Mouse (Mus musculus) CD4-positive, CD25-positive, alpha-beta regulatory T cell, adult 2 months (primary cell): ENCODE data around the gene CK137956.

ENCODE experiments used
- DNase-seq: peaks from one replicate; pipeline ENCODE4 v3.0.0-alpha.2; 2012; ENCODE audit warnings: low read depth, low spot score

The CK137956 gene

GRCm38 (mm10) chr4:127970901-127971868 is at the start of gene CK137956:
TSS of gene CK137956 (minus strand) at chr4:127970951.
- DNase-seq: no peak

DNA sequence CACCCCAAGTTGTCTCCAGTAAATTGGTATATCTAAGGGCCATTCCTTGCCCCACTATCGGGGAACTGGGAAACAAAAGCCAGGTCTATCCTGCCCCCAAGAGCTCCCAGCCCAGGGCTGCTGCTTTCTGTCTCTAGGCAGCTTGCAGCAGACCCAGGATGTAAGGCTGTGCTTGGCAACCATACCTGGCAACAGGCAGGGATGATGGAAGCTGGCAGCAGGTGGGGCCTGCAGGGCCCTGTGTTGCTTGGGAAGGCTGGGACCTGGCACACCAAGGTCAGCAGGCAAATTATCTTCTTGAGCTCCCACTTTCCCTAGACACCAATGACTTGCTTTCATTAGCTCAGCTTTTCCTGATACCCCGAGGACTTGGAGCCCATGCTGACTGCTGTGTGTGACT is 48.7 kb upstream of the CK137956 start:
- no peak for DNase-seq

DNA sequence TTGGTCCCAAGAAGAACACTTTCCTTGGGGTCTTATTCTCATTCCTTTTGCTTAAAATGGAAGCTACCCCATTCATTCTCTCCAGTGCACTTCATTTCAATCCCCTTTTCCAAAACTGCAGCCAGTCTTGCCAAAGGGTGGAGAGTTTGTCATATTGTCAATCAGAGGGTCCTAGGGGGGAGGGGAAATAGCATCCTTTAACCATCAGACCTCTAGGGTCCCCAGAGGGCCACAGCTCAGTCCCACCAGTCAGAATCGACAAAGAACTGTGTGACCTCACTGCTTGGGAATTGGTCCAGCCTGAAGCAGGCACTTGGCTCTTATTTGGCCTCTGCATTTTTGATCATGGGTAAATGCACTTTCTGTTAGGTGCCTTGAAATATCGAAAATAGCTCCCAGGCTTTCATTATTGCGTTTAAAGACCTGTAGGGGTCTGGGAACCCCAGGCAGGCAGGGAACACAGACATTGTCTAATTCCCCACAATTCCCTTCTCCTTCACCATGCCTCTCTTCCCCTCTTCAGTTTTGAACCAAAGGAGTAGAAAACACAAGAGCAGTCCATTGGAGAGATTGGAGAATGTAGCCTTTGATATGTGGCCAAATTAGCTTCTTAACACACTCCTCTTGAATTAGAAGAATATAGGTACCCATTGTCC is 34.2 kb upstream of the CK137956 start:
- no peak for DNase-seq

DNA sequence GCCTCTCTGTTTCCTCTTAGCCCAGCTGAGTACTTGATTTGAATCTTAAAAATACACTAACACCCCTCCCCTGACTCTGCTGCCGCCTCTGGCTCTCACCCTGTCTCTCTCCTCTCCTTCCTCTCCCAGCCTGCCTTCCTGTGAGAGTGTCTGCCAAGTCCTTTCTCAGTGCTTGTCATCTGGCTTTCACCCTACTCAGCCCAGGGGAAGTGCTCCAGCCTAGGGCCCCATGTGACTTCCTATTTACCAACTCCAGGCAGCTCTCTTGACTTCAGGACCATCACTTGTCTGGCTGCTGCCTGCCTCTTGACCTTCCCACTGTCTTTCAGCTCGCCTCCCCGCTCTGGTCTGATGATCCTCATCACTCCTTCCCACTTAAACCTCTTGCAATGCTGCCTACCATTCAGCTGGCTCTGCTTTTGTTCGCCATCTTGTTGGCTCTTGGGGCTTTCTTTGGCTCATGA is 31.9 kb upstream of the CK137956 start:
- DNase-seq: no peak

- DNase-seq: no peak
Observed at GRCm38 (mm10) chr4:127999281-127999680, 28.5 kb upstream of the CK137956 start.

- DNase-seq: no peak
Observed at GRCm38 (mm10) chr4:127989347-127989995, 18.7 kb upstream of the CK137956 start.

DNA sequence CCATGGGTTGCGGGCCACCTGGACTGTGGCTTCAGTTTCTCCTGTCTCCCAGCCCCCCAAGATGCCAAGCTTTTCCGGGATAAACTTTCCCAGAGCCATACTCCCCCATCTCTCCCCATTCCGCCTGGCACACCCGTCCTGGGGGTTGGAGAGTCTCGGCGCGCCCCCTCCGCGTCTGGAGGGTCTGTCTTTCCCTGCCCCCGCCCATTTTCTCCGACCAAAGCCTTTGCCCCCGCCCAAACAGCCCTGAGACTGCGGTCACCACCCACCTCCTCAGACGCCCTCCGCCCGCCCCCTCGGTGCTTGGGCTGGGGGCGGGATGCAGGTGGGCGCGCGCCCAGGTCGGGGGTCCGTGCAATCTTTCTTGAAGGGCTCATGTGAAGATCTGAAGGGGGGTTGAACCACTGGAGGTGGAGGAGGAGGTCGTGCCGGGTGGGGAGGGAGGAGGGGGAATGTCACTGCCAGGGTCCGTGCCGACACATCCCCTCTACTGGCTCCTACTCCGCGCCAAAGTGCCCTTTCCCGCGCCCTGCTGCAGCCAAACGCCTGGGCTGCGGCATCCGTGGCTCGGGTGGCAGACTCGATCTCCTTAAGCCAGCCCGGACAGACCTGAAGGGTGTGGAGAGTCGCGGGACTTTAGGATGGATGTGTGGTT is 17.9 kb upstream of the CK137956 start:
- DNase-seq: no peak

- no peak for DNase-seq
Observed at GRCm38 (mm10) chr4:127987784-127988455, 17.2 kb upstream of the CK137956 start, which contains the start of gene Csmd2. TSS of gene Csmd2 (plus strand) at chr4:127987857.

DNA sequence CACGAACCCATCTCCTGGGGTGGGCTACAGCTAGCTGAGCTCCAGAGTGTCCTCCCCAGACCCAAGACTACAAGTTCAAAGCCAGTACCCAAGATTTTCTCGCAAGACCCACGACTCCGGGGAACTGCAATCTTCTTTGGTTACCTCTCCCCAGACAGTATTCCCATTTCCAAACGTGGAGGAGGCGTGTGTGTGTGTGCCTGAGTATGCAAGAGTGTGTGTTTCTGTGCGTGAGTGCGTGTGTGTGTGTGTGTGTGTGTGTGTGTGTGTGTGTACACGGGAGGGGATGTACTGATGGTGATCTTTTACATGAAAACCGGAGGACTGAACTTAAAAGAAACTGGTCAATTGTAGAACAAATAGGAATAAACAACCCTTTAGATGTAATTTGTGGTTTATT is 16.5 kb upstream of the CK137956 start:
- DNase-seq: no peak

DNA sequence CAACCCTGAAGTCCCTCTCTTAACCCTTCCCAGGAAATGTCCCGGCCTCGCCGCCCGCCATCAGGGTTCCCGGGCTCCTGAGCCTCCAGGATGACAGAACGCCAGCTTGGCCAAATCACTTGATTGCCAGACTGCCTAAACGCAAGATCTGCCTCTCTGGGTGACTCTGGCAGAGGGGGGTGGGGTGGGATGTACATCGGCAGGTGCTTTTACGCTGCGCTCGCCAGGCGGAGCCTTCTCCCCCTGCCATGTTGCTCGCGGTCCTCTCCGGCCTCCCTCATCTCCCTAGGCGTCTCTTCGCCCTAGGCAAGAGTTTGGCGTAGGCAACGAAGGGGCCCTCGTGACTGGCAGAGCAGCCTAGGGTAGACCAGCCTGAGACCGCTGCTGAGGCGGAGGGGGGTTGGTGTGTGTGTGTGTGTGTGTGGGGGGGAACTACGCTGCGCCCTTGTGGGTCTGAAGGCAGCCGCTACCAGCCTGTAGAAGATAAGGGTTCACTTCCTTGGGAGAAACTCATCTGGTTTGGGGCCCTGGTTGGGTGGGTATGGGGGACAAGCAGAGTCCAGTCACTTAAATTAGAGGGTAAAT is 15.8 kb upstream of the CK137956 start:
- no peak for DNase-seq

DNA sequence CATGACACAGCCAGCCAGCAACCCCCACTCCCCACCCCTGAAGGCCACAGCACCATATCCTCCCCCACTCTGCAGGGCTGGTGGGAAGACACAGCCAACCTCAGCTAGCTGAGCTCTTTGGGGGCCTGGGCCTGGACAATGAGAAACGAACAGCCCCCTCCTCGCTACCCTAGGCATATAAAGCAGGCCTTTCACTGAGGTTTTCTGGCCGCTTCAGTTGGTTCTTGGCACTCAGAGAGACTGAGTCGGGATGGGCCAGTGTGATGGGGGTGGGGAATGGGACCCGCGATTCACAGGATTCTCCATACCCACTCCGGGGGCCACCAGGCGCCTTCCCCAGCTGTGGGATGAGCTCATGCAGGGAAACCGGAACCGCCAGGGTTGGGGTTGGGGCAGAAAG is 15.1 kb upstream of the CK137956 start:
- DNase-seq: no peak

DNA sequence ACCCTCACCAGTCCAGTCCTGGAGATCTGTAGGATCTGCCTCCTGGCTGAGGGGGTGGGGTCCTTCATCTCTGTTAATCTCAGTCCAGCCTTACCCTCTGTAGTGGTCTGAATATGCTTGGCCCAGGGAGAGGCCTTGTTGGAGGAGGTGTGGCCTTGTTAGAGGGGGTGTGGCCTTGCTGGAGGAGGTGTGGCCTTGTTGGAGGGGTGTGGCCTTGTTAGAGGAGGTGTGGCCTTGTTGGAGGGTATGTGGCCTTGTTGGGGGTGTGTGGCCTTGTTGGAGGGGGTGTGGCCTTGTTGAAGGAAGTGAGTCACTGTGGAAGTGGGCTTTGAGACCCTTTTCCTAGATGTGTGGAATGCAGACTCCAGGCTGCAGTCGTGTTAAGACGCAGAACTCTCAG is 13.7 kb upstream of the CK137956 start:
- DNase-seq: no peak

GRCm38 (mm10) chr4:127981125-127981524 is 10.4 kb upstream of the CK137956 start:
- DNase-seq: no peak

DNA sequence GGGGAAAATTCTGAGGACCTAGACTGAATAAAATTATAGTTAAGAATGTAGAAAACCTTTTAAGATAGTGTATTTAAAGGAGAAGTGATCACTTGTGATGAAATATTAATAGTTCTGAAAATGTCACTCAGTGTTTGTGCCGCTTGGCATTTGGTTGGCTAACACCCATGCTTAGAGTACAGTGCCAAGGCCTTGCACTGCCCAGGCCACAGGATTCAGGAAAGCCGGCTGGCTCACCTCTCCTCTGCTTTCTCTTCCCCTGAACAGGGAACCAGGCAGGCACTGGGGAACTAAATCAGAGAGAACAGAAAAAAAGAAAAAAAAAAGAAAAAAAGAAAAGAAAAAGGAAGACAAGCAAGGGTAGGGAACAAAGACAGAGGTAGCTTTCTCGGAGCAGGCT is 2.2 kb upstream of the CK137956 start:
- DNase-seq: no peak

DNA sequence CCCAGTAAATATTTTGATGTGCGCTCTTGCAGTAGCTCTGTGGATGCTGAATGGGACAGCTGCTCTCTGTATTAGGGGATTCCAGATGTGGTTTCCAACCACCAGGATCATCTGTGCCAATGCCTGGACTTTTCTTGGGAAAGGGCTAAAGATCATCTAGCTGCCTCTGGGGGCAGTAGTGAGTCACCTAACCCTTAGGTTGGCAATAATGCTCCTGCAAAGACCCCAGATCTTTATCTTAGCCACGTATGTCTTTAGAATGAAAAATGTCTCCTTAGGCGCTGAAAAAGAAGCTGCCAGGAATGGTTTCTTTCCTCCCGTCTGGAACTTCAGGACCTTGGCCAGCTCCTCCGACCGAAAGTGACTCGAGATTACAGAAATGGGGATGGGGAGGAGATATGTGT is 731 bp downstream of the CK137956 start:
- no peak for DNase-seq

GRCm38 (mm10) chr4:127969101-127969500 is 1.6 kb downstream of the CK137956 start:
- DNase-seq: no peak

DNA sequence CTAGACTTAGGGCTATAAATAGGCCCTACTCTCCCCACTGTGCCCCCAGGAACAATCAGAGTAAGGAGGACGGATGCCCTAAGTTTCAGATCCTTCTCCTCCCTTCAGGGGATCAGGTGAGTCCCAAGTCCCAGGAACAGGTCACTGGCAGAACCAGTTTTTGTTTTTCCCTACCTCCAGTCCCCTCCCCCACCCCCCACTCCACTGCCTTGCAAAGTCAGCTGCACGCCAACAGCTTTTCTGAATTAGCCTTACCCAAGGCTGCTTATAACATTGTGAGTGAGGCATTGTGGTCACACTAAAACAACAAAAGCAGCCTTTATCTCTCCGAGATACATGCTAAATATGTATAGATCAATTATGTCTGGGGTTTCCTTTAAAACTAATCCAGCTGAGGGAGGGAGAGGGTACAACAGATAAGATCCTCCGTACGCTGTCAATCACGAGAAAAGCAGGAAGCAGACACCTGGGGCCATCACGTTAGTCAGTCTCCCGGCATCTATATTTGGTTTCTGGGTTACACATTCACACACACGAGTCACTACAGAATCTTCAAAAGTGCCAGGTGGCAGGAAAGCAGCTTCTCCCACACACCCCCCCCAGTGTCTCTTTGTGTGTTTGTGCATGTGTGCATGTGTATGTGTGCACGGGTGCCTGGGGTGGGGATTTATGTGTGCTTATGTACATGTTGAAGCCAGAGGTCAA is 17.6 kb downstream of the CK137956 start:
- DNase-seq: no peak

GRCm38 (mm10) chr4:127947696-127948095 is 23.1 kb downstream of the CK137956 start:
- no peak for DNase-seq

GRCm38 (mm10) chr4:127937474-127937873 is 33.3 kb downstream of the CK137956 start:
- DNase-seq: no peak

DNA sequence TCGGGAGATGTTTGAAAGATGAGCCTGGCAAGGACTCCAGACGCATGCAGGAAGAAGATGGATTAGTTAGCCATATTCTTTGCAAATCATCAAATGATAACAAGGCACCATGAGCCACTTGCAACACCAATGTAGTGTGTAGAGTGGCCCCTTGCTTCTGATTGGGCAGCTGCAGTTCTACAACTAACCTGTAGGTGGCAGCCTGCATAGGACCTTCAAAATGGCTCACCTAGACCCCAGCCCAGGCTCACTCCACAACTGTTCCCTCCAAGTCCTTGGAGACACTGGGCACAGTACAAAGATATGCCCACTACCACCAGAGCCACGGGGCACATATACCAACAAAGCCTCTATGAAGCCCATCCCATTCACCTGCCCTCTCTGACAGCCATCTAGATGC is 35.4 kb downstream of the CK137956 start:
- DNase-seq: no peak
